Mouse (Mus musculus) heart, adult 8-10 months (tissue): ENCODE data around the gene Etv5. TPM values are rescaled to one million over a fixed set of nuclear protein-coding genes. Genes with fewer than 3 reads are reported as not detected.

Experiments
- DNase-seq: peaks from one replicate; pipeline ENCODE4 v3.0.0; 2022; ENCODE audit warnings: low spot score
- total RNA-seq, 4 experiments: library from RNA; stranded (reverse); gene quantifications; 2 replicates each; pipeline ENCODE4 v1.2.4; 2022

The Etv5 gene
- total RNA-seq, 4 experiments from 2014 or later: 8.8 to 9.8 (median 9.3) TPM

GRCm38 (mm10) chr16:22348478-22349270 lies 90.8 kb downstream of the Etv5 start:
- DNase-seq: no peak

- DNase-seq: no peak
Measured at GRCm38 (mm10) chr16:22348014-22348413, 91.5 kb downstream of the Etv5 start.

- DNase-seq: peak; percentile 50
Measured at GRCm38 (mm10) chr16:22341236-22341671, 98.3 kb downstream of the Etv5 start.

GRCm38 (mm10) chr16:22335781-22336180 lies 103.7 kb downstream of the Etv5 start:
- DNase-seq: no peak

Other genes with a start within 250 kb of the Etv5 start
- 10 to 100 TPM; 32.6 to 34.3 (median 32.8) TPM for gene Tra2b, start 173.7 kb downstream of the Etv5 start, total RNA-seq
- under 1 TPM; 0.08 to 0.72 (median 0.34) TPM for gene Dgkg, start 217.5 kb upstream of the Etv5 start, total RNA-seq